Mouse (Mus musculus) right cerebral cortex, postnatal 25 days (tissue): ENCODE measurements around the gene Ccnc.
A peak's percentile ranks its signal among the peaks of the same experiment; 100 is the strongest.
"Not testable (repeated sequence)": the region's sequence is repeated elsewhere in the genome, so short reads cannot be mapped to it uniquely, and the experiment has no call there.

Experiments
- DNase-seq: peaks from one replicate; pipeline ENCODE4 v3.0.0; 2022

Gene Ccnc

GRCm38 (mm10) chr4:21726912-21727614 lies 438 bp upstream of the Ccnc start:
- DNase-seq: peak; percentile 14

- DNase-seq: no peak
Observed at GRCm38 (mm10) chr4:21739169-21739568, 11.7 kb downstream of the Ccnc start.

- DNase-seq: not testable (repeated sequence)
Observed at GRCm38 (mm10) chr4:21744142-21744541, 16.6 kb downstream of the Ccnc start.

GRCm38 (mm10) chr4:21745723-21746122 lies 18.2 kb downstream of the Ccnc start:
- DNase-seq: no peak

GRCm38 (mm10) chr4:21755123-21755789 lies 27.8 kb downstream of the Ccnc start:
- no peak for DNase-seq

GRCm38 (mm10) chr4:21758860-21759259 lies 31.4 kb downstream of the Ccnc start:
- DNase-seq: no peak

GRCm38 (mm10) chr4:21761416-21762160 lies 34.1 kb downstream of the Ccnc start:
- DNase-seq: no peak

GRCm38 (mm10) chr4:21763827-21764226 lies 36.3 kb downstream of the Ccnc start:
- DNase-seq: no peak

- DNase-seq: no peak
Observed at GRCm38 (mm10) chr4:21766171-21766862, 38.8 kb downstream of the Ccnc start.

GRCm38 (mm10) chr4:21766863-21767304 lies 39.4 kb downstream of the Ccnc start, which contains the start of the genes Usp45 and Tstd3:
Gene Usp45, plus strand, starts transcription at chr4:21767156.
Gene Tstd3, minus strand, starts transcription at chr4:21767212.
- peak; percentile 85 for DNase-seq

GRCm38 (mm10) chr4:21771064-21771463 lies 43.6 kb downstream of the Ccnc start:
- DNase-seq: no peak

- no peak for DNase-seq
Observed at GRCm38 (mm10) chr4:21772306-21772705, 44.8 kb downstream of the Ccnc start.

GRCm38 (mm10) chr4:21776091-21776945 lies 48.8 kb downstream of the Ccnc start:
- peak; percentile 89 for DNase-seq

GRCm38 (mm10) chr4:21776946-21777265 lies 49.4 kb downstream of the Ccnc start:
- DNase-seq: no peak

GRCm38 (mm10) chr4:21780816-21781726 lies 53.6 kb downstream of the Ccnc start:
- DNase-seq: no peak

GRCm38 (mm10) chr4:21786268-21786667 lies 58.8 kb downstream of the Ccnc start:
- no peak for DNase-seq

- no peak for DNase-seq
Observed at GRCm38 (mm10) chr4:21788903-21789302, 61.4 kb downstream of the Ccnc start.

GRCm38 (mm10) chr4:21789836-21790235 lies 62.3 kb downstream of the Ccnc start:
- DNase-seq: no peak

GRCm38 (mm10) chr4:21793631-21794030 lies 66.1 kb downstream of the Ccnc start:
- DNase-seq: no peak

- DNase-seq: no peak
Observed at GRCm38 (mm10) chr4:21801013-21801412, 73.5 kb downstream of the Ccnc start.

GRCm38 (mm10) chr4:21801620-21802019 lies 74.1 kb downstream of the Ccnc start:
- no peak for DNase-seq
